In genomic region chr19:47325881-47326280, GRCm38 (mm10) we compare ENCODE assay signal across 8 mouse cellular contexts.
DNase-seq lines count a peak whose midpoint lies in the region; ATAC-seq and TF ChIP-seq lines count a peak whose summit lies in the region.

No protein-coding gene starts in this region.

- peak; percentile 68 for DNase-seq in embryo, embryonic 10 days (ENCODE audit: low spot score)
- no peak for DNase-seq in embryo, embryonic 9.5 days (ENCODE audit: extremely low spot score)
- DNase-seq in midbrain, embryonic 10.5 days (ENCODE audit: low spot score): peak; percentile 43
- peak; percentile 8 for DNase-seq in gastrocnemius, postnatal 25 days
- DNase-seq in lung, embryonic 14.5 days: peak; percentile 80
- no peak for DNase-seq in frontal cortex, postnatal 14 days (ENCODE audit: low spot score in 2 of 2)
- DNase-seq in frontal cortex, postnatal 10 days (ENCODE audit: low spot score in 2 of 2): no peak

- 0 out of 2 replicates have a peak overlapping the region, but pooled peaks have one; percentile 10 for H3K27ac ChIP-seq in midbrain, embryonic 10.5 days (replicated peaks)
- no peak overlapping the region for H3K27ac ChIP-seq in midbrain, embryonic 15.5 days
- peak overlapping the region; percentile 24; the same call in 1 of the 2 replicates for H3K27ac ChIP-seq in lung, embryonic 14.5 days (ENCODE audit: low read depth)

- H3K9ac ChIP-seq in midbrain, embryonic 15.5 days: no peak overlapping the region
- no peak overlapping the region for H3K9ac ChIP-seq in lung, embryonic 14.5 days

- H3K4me3 ChIP-seq in midbrain, embryonic 10.5 days: no peak overlapping the region
- H3K4me3 ChIP-seq in midbrain, embryonic 15.5 days: no peak overlapping the region
- H3K4me3 ChIP-seq in lung, embryonic 14.5 days (ENCODE audit: low read depth, low read length): no peak overlapping the region

- 44% methylated on average over 5 of the region's 5 CpGs for WGBS in midbrain, embryonic 10.5 days
- WGBS in midbrain, embryonic 15.5 days: 33% methylated on average over 5 of the region's 5 CpGs
- WGBS in lung, embryonic 14.5 days: 47% methylated on average over 5 of the region's 5 CpGs

- no peaks in the 10 kb centered on the region for H3K9me3 ChIP-seq in midbrain, embryonic 10.5 days (replicated peaks)
- no peaks in the 10 kb centered on the region for H3K9me3 ChIP-seq in midbrain, embryonic 15.5 days
- no peaks in the 10 kb centered on the region for H3K9me3 ChIP-seq in lung, embryonic 14.5 days (ENCODE audit: low read depth, low read length)

- no peak overlapping the region for H3K4me2 ChIP-seq in midbrain, embryonic 15.5 days
- H3K4me2 ChIP-seq in lung, embryonic 14.5 days: no peak overlapping the region

- no peak for ATAC-seq in midbrain, embryonic 15.5 days (replicated peaks)
- ATAC-seq in lung, embryonic 14.5 days (ENCODE audit: insufficient read depth): no peak

- peak; percentile 72 for TF ChIP-seq CTCF in lung, embryonic 14.5 days (IDR thresholded peaks at IDR 0.05; ENCODE audit: low read depth)

- H3K4me1 ChIP-seq in midbrain, embryonic 10.5 days: peaks cover 45% of the 10 kb centered on the region
- H3K4me1 ChIP-seq in midbrain, embryonic 15.5 days: peaks cover 19% of the 10 kb centered on the region
- peaks cover 50% of the 10 kb centered on the region for H3K4me1 ChIP-seq in lung, embryonic 14.5 days (ENCODE audit: insufficient read depth)

- no peaks in the 10 kb centered on the region for H3K27me3 ChIP-seq in midbrain, embryonic 10.5 days (ENCODE audit: low read depth, poor library complexity, severe bottlenecking)
- H3K27me3 ChIP-seq in midbrain, embryonic 15.5 days (replicated peaks): no peaks in the 10 kb centered on the region
- no peaks in the 10 kb centered on the region for H3K27me3 ChIP-seq in lung, embryonic 14.5 days (ENCODE audit: insufficient read depth, low read length)

- no peaks in the 10 kb centered on the region for H3K36me3 ChIP-seq in midbrain, embryonic 10.5 days
- no peaks in the 10 kb centered on the region for H3K36me3 ChIP-seq in midbrain, embryonic 15.5 days (replicated peaks)
- H3K36me3 ChIP-seq in lung, embryonic 14.5 days (ENCODE audit: insufficient read depth): no peaks in the 10 kb centered on the region

Comparison
In these comparisons a context has a peak if more than half of its experiments do, and no peak if none do; other contexts are left out.
1. DNase-seq: peak in embryo, embryonic 10 days (single experiment), midbrain, embryonic 10.5 days (single experiment), gastrocnemius, postnatal 25 days (single experiment) and lung, embryonic 14.5 days (single experiment); none in embryo, embryonic 9.5 days (single experiment), frontal cortex, postnatal 14 days (0 of 2) and frontal cortex, postnatal 10 days (0 of 2).